Mouse (Mus musculus): ENCODE measurements around the gene Btnl10. TPM values are rescaled to one million over a fixed set of nuclear protein-coding genes. Genes with fewer than 3 reads are reported as not detected.

Gene Btnl10
- 0.50 and 4.1 TPM in 2 replicates for total RNA-seq (2017)

DNA sequence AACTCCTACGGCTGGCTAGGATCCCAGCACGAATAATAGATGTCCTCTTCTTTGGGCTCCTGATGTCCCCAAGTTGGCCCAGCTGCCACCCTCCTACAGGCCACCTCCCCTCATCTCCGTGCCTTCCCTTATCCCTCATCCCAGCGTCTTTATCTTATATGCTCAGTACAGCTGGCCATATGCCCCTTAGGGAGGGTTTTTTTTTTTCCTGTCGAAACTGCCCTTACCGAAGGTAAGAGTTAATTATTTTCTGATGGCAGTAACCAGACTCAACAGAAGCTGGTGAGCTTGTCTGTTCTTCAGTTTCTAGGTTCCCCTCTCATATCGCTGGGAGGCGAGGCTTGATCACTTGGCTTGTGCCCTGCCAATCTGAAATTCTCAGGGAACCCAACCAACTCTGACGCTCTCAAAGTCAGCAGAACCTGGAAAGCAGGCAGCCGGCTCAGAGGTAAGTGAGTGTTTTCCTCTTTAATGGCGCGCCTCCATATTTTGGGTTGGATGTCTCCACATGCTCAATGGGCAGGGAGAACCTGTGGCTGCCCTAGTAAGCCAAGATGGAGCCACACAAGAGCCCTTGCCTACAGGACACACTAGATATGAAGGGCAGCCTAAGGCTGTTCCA is at the start of gene Btnl10:
TSS of gene Btnl10 (plus strand) at position 164 of the 622 bp plus-strand sequence.
- no peak; a peak in 1 of 4 replicates for ATAC-seq (replicated peaks in 1 of 2; ENCODE audit: insufficient read depth in 1 of 2, low FRiP score in 2 of 2, low TSS enrichment in 1 of 2, low read depth in 1 of 2, poor library complexity in 2 of 2, severe bottlenecking in 2 of 2)

DNA sequence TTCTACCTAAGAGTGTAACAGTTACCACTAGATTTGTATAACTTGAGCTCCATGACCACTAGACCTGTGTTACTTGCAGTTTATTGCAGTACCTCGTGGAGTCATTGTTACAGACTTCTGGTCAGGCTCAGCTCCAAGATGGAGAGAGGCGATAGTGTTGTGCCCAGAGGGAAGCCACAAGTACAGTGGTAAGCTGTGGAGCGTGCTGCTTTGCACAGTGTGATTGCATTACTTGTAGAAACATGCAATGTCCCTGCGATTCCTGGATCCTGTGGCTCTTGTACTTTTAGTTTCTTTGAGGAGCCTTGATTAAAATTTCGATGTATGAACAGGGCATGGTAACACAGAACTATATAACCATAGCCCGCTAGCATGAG is 49.8 kb upstream of the Btnl10 start:
- ATAC-seq (replicated peaks in 1 of 2; ENCODE audit: insufficient read depth in 1 of 2, low FRiP score in 2 of 2, low TSS enrichment in 1 of 2, low read depth in 1 of 2, poor library complexity in 2 of 2, severe bottlenecking in 2 of 2): no peak

DNA sequence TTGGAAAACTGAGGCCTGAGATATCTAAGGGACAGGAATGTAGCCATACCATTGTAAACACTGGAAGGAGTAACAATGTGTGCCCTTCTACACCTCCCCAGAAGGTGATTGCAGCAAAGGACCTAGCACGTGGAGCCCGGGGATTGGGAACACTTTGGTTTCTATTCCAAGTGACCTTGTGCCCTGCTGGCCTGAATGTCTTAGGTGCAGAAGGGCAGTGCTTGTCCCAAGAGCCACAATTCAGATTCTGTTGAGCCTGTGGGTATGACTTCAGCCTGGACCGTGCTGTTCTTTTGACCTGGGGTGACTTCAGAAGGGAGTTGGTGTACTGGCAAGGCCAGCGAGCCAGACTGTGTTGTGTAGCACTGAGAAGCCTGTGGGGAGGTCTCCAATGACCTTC is 46.7 kb upstream of the Btnl10 start:
- ATAC-seq (replicated peaks in 1 of 2; ENCODE audit: insufficient read depth in 1 of 2, low FRiP score in 2 of 2, low TSS enrichment in 1 of 2, low read depth in 1 of 2, poor library complexity in 2 of 2, severe bottlenecking in 2 of 2): no peak

DNA sequence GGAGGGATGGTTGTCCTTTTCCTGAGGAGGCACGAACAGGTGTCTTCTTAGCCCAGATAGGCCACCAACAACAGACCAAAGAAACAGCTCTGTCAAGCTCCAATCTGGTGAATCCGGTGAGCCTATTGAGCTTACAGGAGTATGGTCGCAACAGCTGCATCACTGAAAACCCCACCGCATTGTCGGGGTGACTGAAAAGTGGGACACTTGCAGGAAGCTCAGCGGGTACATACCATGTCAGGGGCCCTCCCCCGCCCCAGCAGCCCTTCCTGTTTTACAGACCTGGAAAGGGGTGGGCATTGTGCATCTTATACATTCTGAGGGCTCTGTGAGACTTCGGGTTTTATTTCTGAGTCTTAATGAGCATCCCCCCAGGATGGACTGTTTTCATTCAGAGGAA is 34.0 kb upstream of the Btnl10 start:
- ATAC-seq (replicated peaks in 1 of 2; ENCODE audit: insufficient read depth in 1 of 2, low FRiP score in 2 of 2, low TSS enrichment in 1 of 2, low read depth in 1 of 2, poor library complexity in 2 of 2, severe bottlenecking in 2 of 2): no peak

DNA sequence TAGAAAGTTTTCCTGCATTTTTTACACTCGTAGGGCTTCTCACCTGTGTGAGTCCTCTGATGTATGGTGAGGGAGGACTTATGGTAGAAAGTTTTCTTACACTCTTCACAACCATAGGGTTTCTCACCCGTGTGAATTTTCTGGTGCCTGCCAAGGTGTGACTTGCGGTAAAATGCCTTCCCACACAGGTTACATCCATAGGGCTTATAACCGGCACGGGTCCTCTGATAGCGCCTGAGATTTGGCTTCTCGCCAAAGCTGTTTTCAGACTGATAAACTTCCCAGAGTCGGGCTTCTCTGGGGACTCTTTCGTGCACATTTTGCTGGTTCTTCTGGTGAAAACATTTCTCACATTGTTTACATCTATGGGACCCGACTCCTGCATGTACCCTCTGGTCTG is 27.2 kb upstream of the Btnl10 start:
- no peak for ATAC-seq (replicated peaks in 1 of 2; ENCODE audit: insufficient read depth in 1 of 2, low FRiP score in 2 of 2, low TSS enrichment in 1 of 2, low read depth in 1 of 2, poor library complexity in 2 of 2, severe bottlenecking in 2 of 2)

DNA sequence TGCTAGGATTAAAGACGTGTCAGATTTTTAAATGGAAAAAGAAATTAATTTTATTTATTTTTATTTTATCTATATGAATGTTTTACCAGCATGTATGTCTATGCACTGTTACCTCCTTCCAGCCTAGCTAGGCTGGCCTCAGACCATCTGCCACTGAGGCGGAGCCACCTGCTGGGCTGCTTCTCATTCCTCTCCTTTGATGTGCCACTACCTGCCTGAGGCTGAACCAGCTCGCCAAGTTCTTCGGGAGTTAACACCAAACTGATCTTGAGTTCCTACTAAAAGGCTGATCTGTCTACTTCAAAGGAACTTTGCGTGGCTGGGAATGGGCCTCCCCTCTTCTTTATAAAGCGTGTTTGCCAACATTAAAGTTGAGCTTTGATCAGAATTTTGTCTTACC is 23.3 kb upstream of the Btnl10 start:
- ATAC-seq (replicated peaks in 1 of 2; ENCODE audit: insufficient read depth in 1 of 2, low FRiP score in 2 of 2, low TSS enrichment in 1 of 2, low read depth in 1 of 2, poor library complexity in 2 of 2, severe bottlenecking in 2 of 2): no peak

DNA sequence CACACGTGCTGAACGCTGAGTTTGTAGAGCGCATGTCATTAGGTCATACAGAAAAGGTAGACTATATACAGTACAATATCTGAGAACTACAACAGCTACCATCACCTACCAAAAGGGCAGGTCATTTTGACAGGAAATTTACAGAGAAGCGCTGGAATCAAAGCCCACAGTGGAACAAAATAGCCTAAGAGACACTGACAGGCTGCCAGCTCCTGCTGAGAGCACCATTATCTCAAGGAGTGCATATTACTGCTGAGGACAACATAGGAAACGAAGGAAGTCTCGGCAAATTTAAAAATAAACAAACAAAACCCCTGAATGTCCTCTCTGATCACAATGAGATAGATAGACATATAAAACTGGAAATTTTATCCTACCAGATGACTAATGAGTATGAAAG is 20.2 kb upstream of the Btnl10 start:
- no peak for ATAC-seq (replicated peaks in 1 of 2; ENCODE audit: insufficient read depth in 1 of 2, low FRiP score in 2 of 2, low TSS enrichment in 1 of 2, low read depth in 1 of 2, poor library complexity in 2 of 2, severe bottlenecking in 2 of 2)

DNA sequence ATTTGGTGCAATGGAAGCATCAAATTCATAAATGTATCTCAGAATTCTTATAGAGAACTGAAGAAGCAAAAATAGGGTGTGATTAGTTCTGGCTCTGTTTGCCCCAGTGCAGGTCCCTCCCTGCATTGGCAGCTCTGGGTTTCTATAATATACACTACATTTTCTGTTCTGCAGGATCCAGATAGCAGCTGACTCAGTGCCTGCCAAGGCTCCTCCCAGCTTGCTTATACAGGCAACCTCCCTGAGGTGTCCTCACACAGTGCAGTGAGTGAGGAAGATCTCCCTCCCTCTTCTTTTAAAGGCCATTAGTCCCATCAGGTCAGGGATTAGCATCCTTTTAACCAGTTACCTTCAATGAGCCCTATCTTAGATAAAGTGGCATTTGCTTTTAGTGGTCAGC is 16.6 kb upstream of the Btnl10 start:
- no peak for ATAC-seq (replicated peaks in 1 of 2; ENCODE audit: insufficient read depth in 1 of 2, low FRiP score in 2 of 2, low TSS enrichment in 1 of 2, low read depth in 1 of 2, poor library complexity in 2 of 2, severe bottlenecking in 2 of 2)

DNA sequence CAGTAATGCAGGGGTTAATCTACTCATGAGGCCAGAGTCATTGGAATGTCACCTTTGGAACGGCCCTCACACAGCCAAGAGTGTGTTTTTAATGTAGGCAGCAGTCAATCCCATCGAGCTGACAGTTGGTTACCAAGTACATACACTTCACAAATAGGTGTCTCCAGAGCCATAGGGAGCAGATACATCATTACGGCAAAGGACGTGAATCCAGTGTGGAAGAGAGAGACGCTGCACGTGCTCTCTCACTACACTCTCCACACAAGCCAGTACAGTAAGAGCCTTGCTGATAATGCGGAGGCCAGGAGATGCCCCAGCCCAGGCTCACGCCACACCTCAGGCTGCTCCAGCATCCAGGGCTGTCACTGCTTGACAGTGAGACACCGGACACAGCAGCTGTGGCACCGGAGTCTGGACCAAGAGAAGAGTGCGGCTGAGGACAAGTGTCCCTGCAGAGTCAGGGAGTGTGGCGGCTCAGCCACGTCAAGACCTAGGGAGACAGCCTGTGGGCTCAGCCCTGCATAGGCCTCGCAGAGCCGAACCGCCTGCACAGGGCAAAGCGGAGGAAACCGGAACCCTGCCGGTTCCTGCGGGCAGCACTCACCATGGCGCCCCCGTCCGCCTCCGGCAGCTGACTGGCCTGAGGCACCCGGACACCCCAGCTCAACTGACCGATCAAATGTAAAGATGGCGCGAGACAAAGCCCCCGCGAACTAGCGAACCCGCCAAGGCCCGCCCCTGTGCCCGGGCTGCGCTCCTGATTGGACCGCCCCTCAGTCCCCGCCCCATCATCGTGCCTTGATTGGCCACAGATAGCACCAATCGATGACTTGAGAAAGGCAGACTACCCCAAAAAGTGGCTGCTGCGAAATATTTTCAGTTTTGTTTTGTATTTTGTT is 13.9 kb upstream of the Btnl10 start, which contains the start of gene Zfp39:
TSS of gene Zfp39 (minus strand) at position 715 of the 899 bp plus-strand sequence.
- ATAC-seq (replicated peaks in 1 of 2; ENCODE audit: insufficient read depth in 1 of 2, low FRiP score in 2 of 2, low TSS enrichment in 1 of 2, low read depth in 1 of 2, poor library complexity in 2 of 2, severe bottlenecking in 2 of 2): peak; percentile 95 to 98

DNA sequence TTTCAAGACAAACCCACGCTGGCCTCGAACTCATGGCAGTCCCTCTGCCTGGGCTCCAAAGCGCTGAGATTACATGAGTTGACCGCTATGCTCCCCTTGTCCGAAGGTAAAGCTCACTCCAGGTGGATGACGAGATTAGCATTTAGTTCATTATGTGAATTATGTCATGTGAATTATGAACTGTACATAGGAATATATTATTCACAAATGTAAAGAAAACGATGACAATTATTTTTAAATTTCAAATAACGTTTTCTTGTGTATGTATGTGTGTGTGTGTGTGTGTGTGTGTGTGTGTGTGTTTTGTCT is 13.3 kb upstream of the Btnl10 start:
- no peak for ATAC-seq (replicated peaks in 1 of 2; ENCODE audit: insufficient read depth in 1 of 2, low FRiP score in 2 of 2, low TSS enrichment in 1 of 2, low read depth in 1 of 2, poor library complexity in 2 of 2, severe bottlenecking in 2 of 2)

DNA sequence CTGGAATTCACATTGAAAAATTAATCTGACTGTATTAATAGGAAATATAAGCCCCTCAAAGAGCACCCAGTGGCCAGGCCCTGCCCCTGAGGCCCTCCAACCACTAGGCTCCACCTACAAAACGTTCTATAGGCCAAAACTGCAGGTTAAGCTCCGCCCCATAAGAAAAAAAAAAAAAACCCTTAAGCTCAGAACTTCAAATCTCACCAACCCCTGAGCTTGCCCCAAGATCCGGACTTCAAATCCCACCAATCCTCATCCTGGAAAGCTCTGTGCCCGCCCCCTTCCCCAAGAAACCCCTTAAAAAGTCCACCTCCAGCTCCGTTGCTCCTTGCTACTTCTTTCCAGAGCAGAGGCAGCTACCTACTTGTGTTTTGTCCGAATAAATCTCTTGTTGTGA is 12.9 kb upstream of the Btnl10 start:
- ATAC-seq (replicated peaks in 1 of 2; ENCODE audit: insufficient read depth in 1 of 2, low FRiP score in 2 of 2, low TSS enrichment in 1 of 2, low read depth in 1 of 2, poor library complexity in 2 of 2, severe bottlenecking in 2 of 2): 0 out of 4 replicates have a peak, but pooled peaks of 1 of the 2 experiments have one; percentile 29

DNA sequence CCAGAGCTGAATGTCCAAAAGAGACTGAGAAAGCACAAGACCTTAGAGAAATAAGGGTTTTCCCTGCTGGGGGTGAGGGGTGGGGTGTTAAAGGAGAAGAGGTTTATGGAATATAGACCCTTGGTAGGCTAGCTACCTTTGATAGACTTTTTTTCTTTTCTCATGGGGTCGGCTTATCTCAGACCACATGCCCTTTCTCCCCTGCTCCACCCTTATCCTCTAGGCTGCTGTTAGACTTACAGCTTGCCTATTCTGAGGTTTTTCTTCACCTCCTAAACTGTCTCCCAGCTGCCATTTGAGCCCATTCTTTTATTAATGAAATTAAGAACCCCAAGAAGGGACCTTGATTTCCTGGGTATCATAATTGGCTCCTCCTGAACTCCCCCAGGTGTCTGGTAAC is 3.9 kb upstream of the Btnl10 start:
- no peak for ATAC-seq (replicated peaks in 1 of 2; ENCODE audit: insufficient read depth in 1 of 2, low FRiP score in 2 of 2, low TSS enrichment in 1 of 2, low read depth in 1 of 2, poor library complexity in 2 of 2, severe bottlenecking in 2 of 2)

DNA sequence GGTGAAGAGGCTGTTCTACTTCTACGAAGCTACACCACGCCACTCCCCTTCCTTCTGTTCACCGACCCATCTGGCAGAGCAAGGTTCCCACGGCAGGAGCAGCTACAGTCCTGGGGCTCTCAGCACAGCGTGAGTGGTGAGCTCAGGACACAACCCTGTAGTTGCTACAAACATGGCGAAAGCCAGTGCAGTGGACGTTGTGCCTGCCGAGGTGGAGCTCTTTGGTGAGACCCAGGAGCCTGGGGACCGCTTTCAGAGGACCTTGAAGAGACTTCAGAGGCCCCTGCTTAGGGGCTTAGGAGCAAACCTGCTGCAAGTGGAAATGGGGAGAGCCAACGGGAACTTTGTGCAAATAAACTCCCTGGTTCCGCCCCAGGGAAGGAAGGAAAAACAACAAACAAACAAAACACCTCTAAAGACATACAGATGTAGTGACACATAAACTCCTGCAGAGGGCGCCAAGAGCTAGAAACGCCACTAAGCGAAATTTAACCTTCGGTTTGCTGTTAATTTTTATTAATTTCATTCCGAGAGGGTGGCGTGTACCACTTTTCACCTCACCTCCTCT is 3.2 kb upstream of the Btnl10 start:
- ATAC-seq (replicated peaks in 1 of 2; ENCODE audit: insufficient read depth in 1 of 2, low FRiP score in 2 of 2, low TSS enrichment in 1 of 2, low read depth in 1 of 2, poor library complexity in 2 of 2, severe bottlenecking in 2 of 2): peak; percentile 18 to 34; a peak in 2 of 4 replicates

DNA sequence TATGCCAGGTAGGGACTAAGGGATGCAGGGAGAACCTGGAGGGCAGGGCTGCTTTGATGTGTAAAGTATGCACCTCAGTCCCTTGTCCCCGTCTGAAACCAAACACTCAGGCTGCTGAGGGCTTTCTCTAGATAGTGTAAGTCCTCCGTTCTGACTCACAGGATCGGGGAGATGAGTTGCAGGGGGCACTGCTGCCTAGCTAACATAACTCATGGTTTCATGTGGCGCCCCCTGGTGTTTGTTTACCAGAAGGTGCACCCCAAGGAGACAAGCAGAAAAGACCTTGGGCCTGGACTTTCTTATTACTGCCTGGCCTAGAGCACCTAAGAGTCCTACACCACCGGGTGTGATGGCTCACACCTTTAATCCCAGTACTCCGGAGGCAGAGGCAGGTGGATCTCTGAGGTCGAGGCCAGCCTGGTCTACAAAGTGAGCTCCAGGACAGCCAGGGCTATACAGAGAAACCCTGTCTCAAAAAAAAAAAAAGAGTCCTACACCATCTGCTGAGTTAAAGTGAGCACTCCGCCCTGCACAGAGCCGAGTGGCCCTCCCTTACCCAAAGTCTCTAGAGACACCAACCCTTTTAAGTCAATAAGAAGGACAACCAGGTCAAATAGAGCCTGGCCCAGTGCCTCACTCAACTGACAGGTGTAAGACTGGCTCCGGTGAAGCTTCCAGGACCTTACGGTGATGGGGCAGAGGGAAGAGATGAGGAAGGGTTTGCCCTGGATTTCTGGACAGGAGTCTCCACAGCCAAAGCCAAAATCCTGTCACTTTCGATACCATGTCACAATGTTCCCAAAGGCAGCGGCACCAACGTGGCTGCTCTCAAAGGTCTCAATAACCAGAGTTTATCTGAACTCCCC is 596 bp upstream of the Btnl10 start:
- peak; percentile 60 to 65; a peak in 3 of 4 replicates for ATAC-seq (replicated peaks in 1 of 2; ENCODE audit: insufficient read depth in 1 of 2, low FRiP score in 2 of 2, low TSS enrichment in 1 of 2, low read depth in 1 of 2, poor library complexity in 2 of 2, severe bottlenecking in 2 of 2)

DNA sequence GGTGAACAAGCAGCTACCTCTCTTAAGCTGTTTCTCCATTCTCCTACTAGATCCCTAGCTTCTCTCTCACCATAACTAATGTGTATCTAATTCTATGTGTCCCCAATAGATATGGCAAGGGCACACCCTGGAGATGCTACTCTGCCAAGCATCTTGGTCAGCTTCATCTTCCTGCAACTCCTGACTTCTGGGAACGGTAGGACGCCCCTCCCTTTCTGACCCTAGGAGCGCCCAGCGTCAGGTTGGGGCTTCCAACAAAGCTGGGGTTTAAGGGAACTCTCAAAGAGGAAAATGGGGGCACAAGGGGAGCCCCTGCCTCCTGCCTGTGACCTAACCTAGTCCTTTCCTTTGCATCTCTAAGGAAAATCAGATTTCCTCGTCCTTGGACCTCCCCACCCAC is 1.1 kb downstream of the Btnl10 start:
- ATAC-seq (replicated peaks in 1 of 2; ENCODE audit: insufficient read depth in 1 of 2, low FRiP score in 2 of 2, low TSS enrichment in 1 of 2, low read depth in 1 of 2, poor library complexity in 2 of 2, severe bottlenecking in 2 of 2): no peak

DNA sequence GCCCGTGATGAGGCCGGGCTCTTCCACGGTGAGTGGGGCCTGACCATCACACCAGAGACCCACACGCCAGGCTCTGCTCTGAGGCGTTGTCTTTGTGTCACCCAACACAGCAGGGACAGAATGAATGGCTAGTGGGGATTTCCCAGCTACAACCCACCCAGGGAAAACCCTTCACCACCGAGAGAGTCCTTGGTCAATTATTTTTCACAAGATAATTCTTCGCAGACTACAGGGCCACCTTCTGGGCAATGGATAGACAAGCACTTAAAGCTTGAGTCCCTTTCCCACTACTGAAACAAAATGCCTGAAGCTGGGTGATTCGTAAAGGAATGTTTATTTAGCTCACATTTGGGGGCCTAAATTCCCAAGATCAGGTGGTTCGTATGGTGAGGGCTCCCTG is 4.7 kb downstream of the Btnl10 start:
- no peak for ATAC-seq (replicated peaks in 1 of 2; ENCODE audit: insufficient read depth in 1 of 2, low FRiP score in 2 of 2, low TSS enrichment in 1 of 2, low read depth in 1 of 2, poor library complexity in 2 of 2, severe bottlenecking in 2 of 2)

DNA sequence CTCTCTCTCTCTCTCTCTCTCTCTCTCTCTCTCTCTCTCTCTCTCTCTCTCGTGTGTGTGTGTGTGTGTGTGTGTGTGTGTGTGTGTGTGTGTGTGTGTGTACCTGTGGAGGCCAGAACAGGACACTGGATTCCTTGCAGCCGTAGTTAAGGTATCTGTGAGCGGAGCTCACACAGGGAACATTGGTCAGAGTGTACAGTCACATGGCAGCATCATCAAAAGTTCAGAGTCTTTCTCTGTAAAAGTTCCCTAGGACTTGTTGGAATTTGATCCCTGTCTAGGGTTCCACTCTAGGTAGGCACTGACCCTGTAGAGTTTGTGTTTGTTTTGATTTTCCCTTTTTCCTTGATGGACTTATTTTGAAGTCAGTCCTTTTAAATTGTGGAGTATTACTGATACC is 8.9 kb downstream of the Btnl10 start:
- no peak for ATAC-seq (replicated peaks in 1 of 2; ENCODE audit: insufficient read depth in 1 of 2, low FRiP score in 2 of 2, low TSS enrichment in 1 of 2, low read depth in 1 of 2, poor library complexity in 2 of 2, severe bottlenecking in 2 of 2)

DNA sequence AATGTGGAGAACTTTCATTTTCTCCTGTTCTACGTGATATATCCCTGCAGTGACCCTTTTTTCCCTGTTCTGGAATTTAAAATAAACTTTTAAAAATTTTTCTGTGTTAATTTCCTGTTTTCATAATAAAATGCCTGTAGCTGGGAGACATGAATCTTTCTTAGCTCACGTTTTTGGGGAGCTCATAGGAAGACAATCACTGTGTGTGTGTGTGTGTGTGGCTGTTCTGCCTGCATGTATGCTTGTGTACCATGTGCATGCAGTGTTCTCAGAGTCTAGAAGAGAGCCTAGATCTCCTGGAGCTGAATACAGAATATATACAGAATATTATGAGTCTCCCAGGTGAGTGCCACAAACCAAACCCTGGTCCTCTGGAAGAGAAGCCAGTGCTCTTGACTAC is 9.3 kb downstream of the Btnl10 start:
- no peak for ATAC-seq (replicated peaks in 1 of 2; ENCODE audit: insufficient read depth in 1 of 2, low FRiP score in 2 of 2, low TSS enrichment in 1 of 2, low read depth in 1 of 2, poor library complexity in 2 of 2, severe bottlenecking in 2 of 2)
